Mouse (Mus musculus) G1E (cell line): ENCODE measurements around the gene Kcnq2.

Source experiments
- CTCF ChIP-seq: IDR thresholded peaks from 2 replicates; pipeline ENCODE4 v1.5.1; 2012; ENCODE audit warnings: low read depth, low read length, inconsistent platforms, mixed read lengths
- GATA1 ChIP-seq: IDR thresholded peaks from 2 replicates; pipeline ENCODE4 v1.6.1; 2012; ENCODE audit warnings: borderline replicate concordance, low read length, inconsistent platforms, mixed read lengths
- GATA2 ChIP-seq: IDR thresholded peaks from 2 replicates; pipeline ENCODE4 v1.6.1; 2012; ENCODE audit warnings: low read depth, low read length, inconsistent platforms, borderline replicate concordance
- POLR2AphosphoS5 ChIP-seq: IDR thresholded peaks from 2 replicates; pipeline ENCODE4 v1.6.1; 2012; ENCODE audit warnings: low read depth, low read length, inconsistent platforms; ENCODE audit not compliant: insufficient replicate concordance
- TAL1 ChIP-seq: conservative IDR thresholded peaks from 2 replicates; pipeline ENCODE4 v1.6.1; 2012; ENCODE audit warnings: low read depth, low read length, inconsistent platforms, mixed read lengths

GRCm38 (mm10) chr2:181083945-181084344 is 51.2 kb downstream of the Kcnq2 start:
- TF ChIP-seq CTCF (no peak), GATA1 (no peak), TAL1 (no peak), GATA2 (no peak), POLR2AphosphoS5 (no peak)
